Mouse (Mus musculus) adrenal gland, adult (tissue): ENCODE measurements around the gene Brd7.

Source experiments
- DNase-seq, 2 experiments: peaks; one replicate each; pipeline ENCODE4 v3.0.0; 2022 to 2023; ENCODE audit warnings: low spot score in 1 of 2; ENCODE audit not compliant: inconsistent age in 2 of 2

Brd7 gene

GRCm38 (mm10) chr8:88361708-88362428 is at the start of gene Brd7:
Gene Brd7, minus strand, starts transcription at chr8:88362194.
- peak; percentile 87 to 95 for DNase-seq

- DNase-seq, result no peak
Observed at GRCm38 (mm10) chr8:88411461-88411860, 49.5 kb upstream of the Brd7 start.

DNA sequence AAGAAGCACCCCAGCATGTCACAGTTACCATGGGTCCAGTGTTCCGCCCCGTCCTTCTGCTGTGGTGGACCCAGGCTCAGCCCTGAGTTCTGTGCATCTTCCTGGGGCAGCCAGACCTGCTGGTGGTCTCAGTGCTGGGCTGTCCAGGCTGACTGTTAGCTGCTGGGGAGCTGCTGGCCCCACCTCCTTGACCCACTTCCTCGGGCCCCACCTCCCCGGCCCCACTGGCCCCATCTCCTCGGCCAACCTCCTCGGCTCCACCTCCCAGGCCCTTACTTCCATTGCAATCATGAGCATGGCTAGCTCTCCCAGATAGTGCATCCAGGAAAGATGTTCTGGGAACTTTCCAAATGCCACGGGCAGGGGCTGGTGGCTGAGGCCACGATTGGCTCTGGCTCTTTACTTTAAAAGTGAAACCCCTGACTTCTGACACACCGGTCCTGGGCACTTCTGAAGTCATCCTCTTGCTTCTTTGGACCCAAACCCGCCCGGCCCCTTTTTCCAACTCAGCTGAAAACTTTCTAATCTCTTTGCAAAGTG is 47.5 kb upstream of the Brd7 start:
- peak; percentile 72 to 84 for DNase-seq

DNA sequence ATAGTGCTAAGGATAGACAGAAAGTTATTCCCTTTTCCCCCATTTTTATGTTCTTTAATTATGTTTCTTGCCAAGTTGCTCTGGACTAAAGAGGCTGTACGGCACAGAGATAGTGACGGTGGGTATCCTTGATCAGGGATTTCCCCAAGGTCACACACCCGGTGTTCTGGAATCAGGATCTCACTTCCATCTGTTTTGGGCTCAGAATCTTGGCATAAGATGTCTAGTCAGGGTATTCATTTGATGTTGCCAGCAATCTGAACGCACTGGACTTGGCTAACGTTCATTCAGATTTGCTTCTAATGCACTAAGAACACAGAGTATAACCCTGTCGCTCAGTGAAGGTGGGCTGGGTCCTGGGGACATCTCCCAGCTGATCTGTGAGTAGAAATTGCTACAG is 45.7 kb upstream of the Brd7 start:
- no peak for DNase-seq

DNA sequence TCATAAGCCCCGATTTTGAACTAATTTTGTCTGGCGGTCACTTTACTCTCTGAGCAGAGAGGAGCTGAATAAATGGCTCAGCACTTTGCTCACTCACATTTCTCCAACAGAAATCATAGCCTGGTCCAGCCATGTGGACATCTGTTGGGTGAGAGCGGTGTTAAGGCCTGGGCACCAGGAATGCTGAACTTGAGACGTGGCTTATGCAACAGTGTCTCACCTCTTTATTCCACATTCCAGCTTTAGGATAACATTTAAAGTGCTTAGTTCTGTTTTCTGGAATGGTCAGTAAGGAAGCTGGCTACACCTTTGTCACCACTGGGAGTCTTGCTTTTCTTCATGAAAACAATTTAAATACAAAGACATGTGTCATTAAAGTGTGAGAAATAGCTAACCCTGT is 36.1 kb upstream of the Brd7 start:
- no peak for DNase-seq

- no peak for DNase-seq
Observed at GRCm38 (mm10) chr8:88393298-88393697, 31.3 kb upstream of the Brd7 start.

GRCm38 (mm10) chr8:88390749-88391148 is 28.8 kb upstream of the Brd7 start:
- DNase-seq, result peak in 1 of 2 experiments; percentile 60

- DNase-seq, result no peak
Observed at GRCm38 (mm10) chr8:88388691-88389239, 26.8 kb upstream of the Brd7 start.

- DNase-seq, result no peak
Observed at GRCm38 (mm10) chr8:88387874-88388273, 25.9 kb upstream of the Brd7 start.

DNA sequence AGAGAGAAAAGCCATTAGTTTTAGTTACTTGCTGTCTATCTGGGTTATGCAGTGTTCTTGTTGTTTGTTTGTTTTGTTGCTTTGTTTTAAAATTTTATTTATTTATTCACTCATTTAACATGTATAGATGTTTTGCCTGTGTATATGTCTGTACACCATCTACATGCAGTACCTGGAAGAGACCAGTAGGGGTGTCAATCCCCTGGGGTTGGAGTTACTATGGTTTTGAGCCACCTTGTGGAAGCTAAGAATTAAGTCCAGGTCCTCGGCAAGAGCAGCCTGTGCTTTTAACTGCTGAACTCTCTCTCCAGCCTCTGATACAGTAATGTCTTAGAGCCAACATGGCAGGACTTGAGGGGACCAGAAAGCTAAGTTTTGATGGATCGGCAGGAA is 21.2 kb upstream of the Brd7 start:
- DNase-seq, result no peak

DNA sequence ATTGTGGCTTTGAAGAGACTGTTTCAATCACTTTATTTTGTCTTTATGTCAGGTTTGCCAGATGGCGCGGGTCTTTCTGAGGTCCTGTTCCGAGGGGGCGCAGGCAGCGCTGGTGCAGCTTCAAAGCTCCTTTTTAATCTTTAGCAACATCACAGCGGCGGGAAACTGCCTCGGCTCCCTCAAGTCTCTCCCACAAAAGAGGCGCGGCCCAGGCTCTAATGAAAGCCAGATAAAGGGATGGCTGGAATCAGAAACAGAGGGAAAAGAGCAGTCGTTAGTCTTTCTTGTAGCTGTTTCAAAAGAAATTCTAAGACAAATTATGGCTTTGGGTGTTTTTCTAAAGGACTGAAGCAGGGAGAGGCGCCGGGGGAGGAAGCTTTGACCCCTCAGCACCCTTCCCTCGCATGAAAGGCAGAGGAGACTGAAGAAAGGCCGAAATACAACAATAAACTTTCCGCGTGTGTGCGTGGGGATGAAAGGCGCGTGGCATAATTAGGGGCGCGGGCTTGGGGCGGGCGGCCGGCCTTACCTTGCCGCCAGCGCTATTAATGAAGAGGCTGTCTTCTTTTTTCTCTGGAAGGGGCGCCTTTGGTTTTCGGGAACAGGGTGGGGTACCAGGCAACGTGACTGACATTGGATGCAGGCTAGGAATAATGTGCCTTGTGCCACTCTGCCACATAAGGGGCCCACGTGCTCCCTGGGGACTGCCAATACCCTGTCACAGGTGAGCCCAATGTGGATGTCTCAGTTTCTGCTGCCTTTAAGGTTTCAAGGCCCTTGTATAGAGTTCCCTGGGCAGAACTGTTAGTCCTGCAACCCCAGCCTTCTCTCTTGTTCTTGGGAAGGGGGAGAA is 20.5 kb upstream of the Brd7 start:
- no peak for DNase-seq

DNA sequence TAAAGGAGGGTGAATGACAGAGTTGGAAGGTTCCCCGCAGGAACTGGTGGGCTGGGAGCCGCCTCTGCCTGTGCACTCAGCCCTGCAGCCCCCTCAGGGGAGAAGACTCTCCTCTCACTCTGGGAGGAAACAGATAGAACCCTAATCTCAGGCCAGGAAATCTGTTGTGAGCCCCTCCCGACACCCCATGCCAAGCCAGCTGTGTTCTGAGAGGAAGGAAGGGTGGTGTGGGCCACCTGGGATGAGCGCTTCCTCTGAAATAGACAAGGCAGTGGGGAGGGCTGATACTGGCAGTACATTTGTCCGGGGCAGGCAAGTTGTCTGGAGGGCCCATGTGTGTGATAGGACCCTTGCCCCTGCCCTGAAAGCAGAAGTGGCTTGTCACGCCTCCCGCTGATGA is 18.5 kb upstream of the Brd7 start:
- DNase-seq, result peak in 1 of 2 experiments; percentile 29

DNA sequence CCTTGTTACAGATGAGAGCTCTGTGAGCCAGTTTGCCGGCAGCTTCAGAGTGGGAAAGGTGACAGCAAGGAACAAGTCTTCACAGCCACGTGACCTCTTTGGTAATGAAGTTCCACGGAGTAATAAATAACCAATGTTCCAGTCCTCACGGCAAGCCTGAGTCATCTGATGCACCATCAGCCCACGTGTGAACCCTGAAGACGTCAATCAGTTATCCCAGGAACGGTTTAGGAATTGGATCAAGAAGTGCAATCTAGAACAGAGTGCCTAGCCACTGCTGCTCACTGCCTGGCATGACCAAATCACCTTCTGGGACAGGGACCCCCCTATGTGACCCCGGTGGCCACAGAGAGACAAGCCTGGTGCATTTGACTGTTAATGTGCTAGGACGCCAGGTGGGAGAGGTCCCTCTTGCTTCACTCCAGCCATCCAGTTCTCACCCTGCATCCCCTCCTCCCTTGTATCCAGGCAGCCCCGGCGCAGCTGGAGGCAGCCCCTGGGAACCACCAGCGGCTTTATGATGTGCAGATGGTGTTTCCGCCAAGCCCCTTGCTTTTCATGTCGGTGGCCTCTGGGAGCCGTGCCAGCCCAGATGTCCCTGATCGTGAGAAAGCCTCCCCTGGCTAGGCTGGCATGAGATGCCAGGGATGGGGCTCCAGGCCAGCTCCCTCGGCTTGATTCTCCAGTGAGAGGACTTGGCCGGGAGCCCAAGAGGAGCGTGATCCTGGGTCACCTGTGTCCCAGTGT is 15.0 kb upstream of the Brd7 start:
- peak; percentile 72 to 80 for DNase-seq

- DNase-seq, result no peak
Observed at GRCm38 (mm10) chr8:88371522-88371921, 9.5 kb upstream of the Brd7 start.

- DNase-seq, result no peak
Observed at GRCm38 (mm10) chr8:88369805-88370204, 7.8 kb upstream of the Brd7 start.

- peak; percentile 48 to 71 for DNase-seq
Observed at GRCm38 (mm10) chr8:88369221-88369620, 7.2 kb upstream of the Brd7 start.

DNA sequence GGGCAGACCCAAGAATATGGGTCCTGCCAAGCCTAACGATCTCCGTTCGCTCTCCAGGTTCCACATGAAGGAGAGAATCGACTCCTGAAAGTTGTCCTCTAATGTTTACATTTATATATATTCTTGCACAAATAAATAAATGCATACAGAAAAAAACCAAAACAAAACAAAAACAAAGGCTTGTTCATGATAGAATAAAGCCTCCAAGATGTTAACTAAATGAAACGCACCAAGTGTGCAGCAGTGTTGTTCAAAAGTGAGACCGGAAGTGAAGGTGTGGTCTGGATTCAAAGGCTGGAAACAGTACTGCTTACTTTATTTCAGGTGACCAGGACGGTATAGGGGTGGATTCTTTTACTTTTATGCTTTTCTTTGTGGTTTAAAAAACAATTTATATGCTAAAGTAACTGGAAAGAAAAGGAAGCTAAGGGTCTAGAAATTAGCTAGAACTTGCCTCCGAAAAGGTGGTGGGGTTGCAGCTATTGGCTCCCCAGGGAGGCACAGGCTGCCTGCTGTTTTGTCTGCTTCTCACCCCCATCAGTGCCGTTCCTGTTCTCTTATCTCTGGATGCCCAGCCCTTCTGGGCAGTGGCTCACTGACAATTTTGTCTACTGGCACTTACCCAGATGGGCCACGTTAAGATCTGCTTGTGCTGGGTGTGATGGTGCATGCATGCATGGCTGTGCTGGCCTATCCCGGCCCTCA is 604 bp upstream of the Brd7 start:
- DNase-seq, result peak; percentile 52 to 70

DNA sequence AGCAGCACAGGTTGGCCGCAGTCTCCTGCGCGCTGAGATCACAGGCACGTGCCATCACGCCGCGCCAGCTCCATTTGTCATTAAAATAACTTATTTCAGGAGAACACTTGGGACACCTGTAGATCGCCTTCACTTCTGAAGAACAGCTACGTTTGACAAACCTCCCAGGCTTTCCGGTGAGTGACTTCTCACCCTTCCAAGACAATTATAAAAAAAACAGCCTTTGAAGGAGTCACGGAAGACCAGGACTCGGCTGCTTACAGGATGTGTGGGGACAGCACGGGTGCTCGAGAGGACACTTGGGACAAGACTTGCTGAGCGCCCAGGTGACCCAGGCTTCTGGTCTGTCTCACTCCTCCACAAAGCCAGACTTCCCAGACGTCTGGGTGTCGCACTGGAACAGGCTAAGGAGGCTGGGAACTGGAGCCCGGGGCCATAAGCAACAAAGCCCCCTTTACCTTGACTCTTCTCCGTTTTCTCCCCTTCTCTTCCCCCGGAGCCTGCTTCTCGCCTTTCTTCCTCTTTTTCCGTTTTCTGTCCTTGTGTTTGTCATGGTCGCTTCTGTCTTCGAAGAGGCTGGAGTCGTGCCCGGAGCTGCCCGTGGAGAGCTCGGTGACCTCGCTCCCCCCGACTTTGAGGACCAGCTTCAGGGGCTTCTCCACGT is 818 bp downstream of the Brd7 start:
- peak in 1 of 2 experiments; percentile 36 for DNase-seq

GRCm38 (mm10) chr8:88359959-88360358 is 2.0 kb downstream of the Brd7 start:
- DNase-seq, result no peak

DNA sequence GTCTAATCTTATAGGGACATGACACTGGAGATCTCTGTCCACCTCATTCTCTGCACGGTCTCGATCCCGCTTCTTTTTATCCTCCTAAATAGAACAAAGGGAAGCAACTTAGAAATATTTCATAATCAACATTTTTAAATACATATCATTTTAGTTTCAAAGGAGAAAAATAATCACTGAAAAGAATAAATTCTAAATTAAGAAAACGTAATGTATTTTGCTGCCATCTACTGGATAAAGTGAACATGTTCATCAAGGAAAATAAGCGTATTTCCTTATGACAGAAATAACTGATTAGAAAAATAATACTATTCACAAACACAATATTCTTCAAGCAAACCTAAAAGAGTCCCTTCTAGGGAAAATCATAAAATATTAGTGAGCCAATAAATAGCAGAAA is 4.0 kb downstream of the Brd7 start:
- no peak for DNase-seq
